Mouse (Mus musculus) MEL (cell line): ENCODE measurements around the gene Nup153. TPM values are rescaled to one million over a fixed set of nuclear protein-coding genes. Genes with fewer than 3 reads are reported as not detected.

ENCODE experiments used
- DNase-seq: peaks from one replicate; pipeline ENCODE4 v3.0.0; 2011; ENCODE audit warnings: low read depth, low spot score
- H3K27ac ChIP-seq: 2 replicates; pipeline ENCODE4 v1.5.1; 2012; ENCODE audit warnings: low read depth, mild to moderate bottlenecking, control low read depth, low read length, moderate library complexity; ENCODE audit not compliant: control insufficient read depth
- H3K27me3 ChIP-seq, 2 experiments: fragments of 150-350 bp in 1 of 2; sonication (generic) in 1 of 2; 2 replicates each; pipeline ENCODE4 v1.6.1; 2012; ENCODE audit warnings: low read length in 2 of 2, mild to moderate bottlenecking in 2 of 2, improper control_type of control experiment in 1 of 2, moderate library complexity in 1 of 2; ENCODE audit not compliant: insufficient read depth in 2 of 2, control insufficient read depth in 1 of 2
- H3K36me3 ChIP-seq, 2 experiments: 2 replicates each; pipeline ENCODE4 v1.6.1; 2012 to 2014; ENCODE audit warnings: low read length in 2 of 2, improper control_type of control experiment in 1 of 2, inconsistent platforms in 1 of 2, mild to moderate bottlenecking in 1 of 2; ENCODE audit not compliant: insufficient read depth in 2 of 2, control insufficient read depth in 1 of 2
- H3K4me1 ChIP-seq, 2 experiments: fragments of 150-350 bp in 1 of 2; sonication (generic) in 1 of 2; 2 replicates each; pipeline ENCODE4 v1.6.1; 2012; ENCODE audit warnings: low read length in 2 of 2, improper control_type of control experiment in 1 of 2, mild to moderate bottlenecking in 1 of 2; ENCODE audit not compliant: insufficient read depth in 2 of 2, control insufficient read depth in 1 of 2
- H3K4me3 ChIP-seq, 2 experiments: fragments of 150-350 bp in 1 of 2; sonication (generic) in 1 of 2; 2 replicates each; pipeline ENCODE4 v1.5.1; 2012; ENCODE audit warnings: low read depth in 2 of 2, low read length in 2 of 2, mild to moderate bottlenecking in 2 of 2, moderate library complexity in 2 of 2, control low read depth in 1 of 2, improper control_type of control experiment in 1 of 2; ENCODE audit not compliant: control insufficient read depth in 1 of 2, insufficient read depth in 1 of 2
- H3K79me2 ChIP-seq: 2 replicates; pipeline ENCODE4 v1.6.1; 2012; ENCODE audit warnings: mild to moderate bottlenecking, low read length, moderate library complexity; ENCODE audit not compliant: control insufficient read depth, poor library complexity, insufficient read depth
- H3K9ac ChIP-seq: 2 replicates; pipeline ENCODE4 v1.6.1; 2012; ENCODE audit warnings: low read depth, mild to moderate bottlenecking, control low read depth, low read length, moderate library complexity; ENCODE audit not compliant: control insufficient read depth, poor library complexity, severe bottlenecking
- H3K9me3 ChIP-seq: fragments of 150-350 bp; sonication (generic); replicated peaks from 2 replicates; pipeline ENCODE4 v1.6.1; 2012; ENCODE audit warnings: mild to moderate bottlenecking, low read length, improper control_type of control experiment, moderate library complexity; ENCODE audit not compliant: insufficient read depth
- BHLHE40 ChIP-seq: IDR thresholded peaks from 2 replicates; pipeline ENCODE4 v1.6.1; 2012; ENCODE audit warnings: low read depth, mild to moderate bottlenecking, inconsistent platforms, low read length, improper control_type of control experiment, borderline replicate concordance
- CHD2 ChIP-seq: IDR thresholded peaks from 2 replicates; pipeline ENCODE4 v1.6.1; 2011; ENCODE audit warnings: low read length, improper control_type of control experiment
- CTCF ChIP-seq, 3 experiments: IDR thresholded peaks in 2 of 3; conservative IDR thresholded peaks in 1 of 3; 2 replicates each; pipeline ENCODE4 v1.5.1; 2011 to 2012; ENCODE audit warnings: low read length in 3 of 3, low read depth in 2 of 3, mild to moderate bottlenecking in 2 of 3, improper control_type of control experiment in 1 of 3, inconsistent platforms in 1 of 3, mixed read lengths in 1 of 3, moderate library complexity in 1 of 3; ENCODE audit not compliant: control insufficient read depth in 1 of 3, insufficient read depth in 1 of 3, poor library complexity in 1 of 3, severe bottlenecking in 1 of 3
- ETS1 ChIP-seq: IDR thresholded peaks from 2 replicates; pipeline ENCODE4 v1.6.1; 2012; ENCODE audit warnings: low read depth, mild to moderate bottlenecking, inconsistent platforms, low read length, improper control_type of control experiment, moderate library complexity
- HCFC1 ChIP-seq: IDR thresholded peaks from 2 replicates; pipeline ENCODE4 v1.6.1; 2012; ENCODE audit warnings: low read depth, mild to moderate bottlenecking, inconsistent platforms, low read length, improper control_type of control experiment, moderate library complexity
- JUND ChIP-seq: IDR thresholded peaks from 2 replicates; pipeline ENCODE4 v1.6.1; 2011; ENCODE audit warnings: low read depth, mild to moderate bottlenecking, improper control_type of control experiment, low read length
- MAFK ChIP-seq: IDR thresholded peaks from 2 replicates; pipeline ENCODE4 v1.6.1; 2011; ENCODE audit warnings: low read depth, mild to moderate bottlenecking, low read length, improper control_type of control experiment, borderline replicate concordance
- MAX ChIP-seq: IDR thresholded peaks from 2 replicates; pipeline ENCODE4 v1.6.1; 2011; ENCODE audit warnings: low read length, improper control_type of control experiment
- MAZ ChIP-seq: IDR thresholded peaks from 2 replicates; pipeline ENCODE4 v1.6.1; 2012; ENCODE audit warnings: low read depth, mild to moderate bottlenecking, inconsistent platforms, low read length, improper control_type of control experiment
- MEF2A ChIP-seq: IDR thresholded peaks from 2 replicates; pipeline ENCODE4 v1.6.1; 2014; ENCODE audit warnings: low read depth, mild to moderate bottlenecking, inconsistent platforms, low read length, improper control_type of control experiment; ENCODE audit not compliant: poor library complexity, insufficient replicate concordance, severe bottlenecking; ENCODE audit errors: extremely low read depth
- MXI1 ChIP-seq: IDR thresholded peaks from 2 replicates; pipeline ENCODE4 v1.6.1; 2011; ENCODE audit warnings: mild to moderate bottlenecking, low read depth, low read length, improper control_type of control experiment
- MYB ChIP-seq: IDR thresholded peaks from 2 replicates; pipeline ENCODE4 v1.6.1; 2011; ENCODE audit warnings: mild to moderate bottlenecking, low read depth, low read length, improper control_type of control experiment
- MYC ChIP-seq: IDR thresholded peaks from 2 replicates; pipeline ENCODE4 v1.6.1; 2011; ENCODE audit warnings: low read depth, mild to moderate bottlenecking, low read length, improper control_type of control experiment, moderate library complexity
- POLR2AphosphoS5 ChIP-seq: IDR thresholded peaks from 2 replicates; pipeline ENCODE4 v1.6.1; 2012; ENCODE audit warnings: low read depth, borderline replicate concordance, mild to moderate bottlenecking, inconsistent platforms, low read length, moderate library complexity, mixed read lengths
- RAD21 ChIP-seq: IDR thresholded peaks from 2 replicates; pipeline ENCODE4 v1.6.1; 2011; ENCODE audit warnings: mild to moderate bottlenecking, low read depth, low read length, improper control_type of control experiment
- SMC3 ChIP-seq: IDR thresholded peaks from 2 replicates; pipeline ENCODE4 v1.6.1; 2011; ENCODE audit warnings: low read depth, low read length, improper control_type of control experiment
- TAL1 ChIP-seq: IDR thresholded peaks from 2 replicates; pipeline ENCODE4 v1.6.1; 2012; ENCODE audit warnings: mild to moderate bottlenecking, inconsistent platforms, low read length, moderate library complexity, mixed read lengths
- TBP ChIP-seq: IDR thresholded peaks from 2 replicates; pipeline ENCODE4 v1.8.0; 2011; ENCODE audit warnings: low read depth, low read length, improper control_type of control experiment
- TCF12 ChIP-seq: IDR thresholded peaks from 2 replicates; pipeline ENCODE4 v1.6.1; 2014; ENCODE audit warnings: low read depth, mild to moderate bottlenecking, inconsistent platforms, low read length, improper control_type of control experiment, moderate library complexity
- UBTF ChIP-seq: IDR thresholded peaks from 2 replicates; pipeline ENCODE4 v1.6.1; 2012; ENCODE audit warnings: low read depth, mild to moderate bottlenecking, inconsistent platforms, low read length, improper control_type of control experiment, moderate library complexity, borderline replicate concordance; ENCODE audit not compliant: insufficient read depth
- USF1 ChIP-seq: IDR thresholded peaks from 2 replicates; pipeline ENCODE4 v1.6.1; 2014; ENCODE audit warnings: low read depth, mild to moderate bottlenecking, inconsistent platforms, low read length, improper control_type of control experiment, moderate library complexity
- USF2 ChIP-seq, 2 experiments: IDR thresholded peaks; 2 replicates each; pipeline ENCODE4 v1.6.1; 2011 to 2012; ENCODE audit warnings: improper control_type of control experiment in 2 of 2, low read length in 2 of 2, borderline replicate concordance in 1 of 2, inconsistent platforms in 1 of 2, low read depth in 1 of 2, mild to moderate bottlenecking in 1 of 2; ENCODE audit not compliant: insufficient read depth in 1 of 2
- ZC3H11A ChIP-seq: IDR thresholded peaks from 2 replicates; pipeline ENCODE4 v1.6.1; 2012; ENCODE audit warnings: low read depth, mild to moderate bottlenecking, inconsistent platforms, low read length, improper control_type of control experiment
- ZKSCAN1 ChIP-seq: IDR thresholded peaks from 2 replicates; pipeline ENCODE4 v1.6.1; 2012; ENCODE audit warnings: low read depth, mild to moderate bottlenecking, inconsistent platforms, low read length, improper control_type of control experiment, moderate library complexity
- ZMIZ1 ChIP-seq: IDR thresholded peaks from 2 replicates; pipeline ENCODE4 v1.6.1; 2012; ENCODE audit warnings: low read depth, mild to moderate bottlenecking, inconsistent platforms, low read length, improper control_type of control experiment, moderate library complexity
- ZNF384 ChIP-seq: IDR thresholded peaks from 2 replicates; pipeline ENCODE4 v1.6.1; 2012; ENCODE audit warnings: low read depth, mild to moderate bottlenecking, inconsistent platforms, low read length, improper control_type of control experiment
- polyA plus RNA-seq, 2 experiments: library from polyadenylated mRNA; stranded (reverse) in 1 of 2; unstranded in 1 of 2; fragments of >175 nt in 1 of 2; fragments of >200 nt in 1 of 2; gene quantifications; 2 replicates each; pipeline versions ENCODE4 v1.2.1 to v1.2.4; 2012; ENCODE audit warnings: low replicate concordance in 2 of 2, low read depth in 1 of 2; ENCODE audit not compliant: insufficient read length in 2 of 2, insufficient read depth in 1 of 2, missing spikeins in 1 of 2
- total RNA-seq: library from RNA; depleted of rRNA; stranded (reverse); fragments of 300-350 nt; gene quantifications from 2 replicates; pipeline ENCODE4 v1.2.3, GENCODE M21; 2012

Nup153 gene
- total and polyA plus RNA-seq, 3 experiments = 64.6 to 221 (median 82.8) TPM

DNA sequence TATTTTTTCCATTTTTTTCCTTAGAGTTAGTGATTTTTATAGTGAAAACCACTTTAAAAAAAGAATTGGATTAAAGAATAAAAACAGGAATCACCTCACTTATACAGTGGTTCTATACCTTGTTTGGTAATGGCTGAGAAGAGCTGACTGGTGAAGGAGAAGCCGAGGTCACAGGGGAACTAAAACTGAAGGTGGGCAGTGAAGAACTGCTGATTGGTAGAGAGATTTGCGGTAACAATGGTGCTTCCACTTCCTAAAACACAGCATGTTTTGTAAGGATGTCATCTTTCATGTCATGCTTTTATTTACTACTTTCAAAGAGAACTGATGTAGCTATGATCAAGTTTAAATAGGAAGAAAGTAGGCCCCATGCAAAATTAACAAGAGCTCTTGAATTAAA lies 26.3 kb downstream of the Nup153 start:
- no peak for DNase-seq
- no peak for TF ChIP-seq TBP
- no peak for TF ChIP-seq CTCF (IDR thresholded peaks at IDR 0.05 in 2 of 3, conservative IDR thresholded peaks at IDR 0.05 in 1 of 3; ENCODE audit: control insufficient read depth in 1 of 3, insufficient read depth in 1 of 3, low read depth in 2 of 3, low read length in 3 of 3, poor library complexity in 1 of 3, severe bottlenecking in 1 of 3)
- no peak for TF ChIP-seq POLR2AphosphoS5
- TF ChIP-seq MAZ = no peak
- TF ChIP-seq MYB = no peak
- no peak for TF ChIP-seq JUND
- no peak for TF ChIP-seq TAL1
- TF ChIP-seq MYC = no peak
- no peak for TF ChIP-seq ZMIZ1
- no peak for TF ChIP-seq ZC3H11A
- no peak for TF ChIP-seq MAX
- TF ChIP-seq CHD2 = no peak
- TF ChIP-seq ETS1 = no peak
- no peak for TF ChIP-seq MEF2A
- no peak for TF ChIP-seq ZKSCAN1
- TF ChIP-seq TCF12 = no peak
- TF ChIP-seq UBTF = no peak
- TF ChIP-seq BHLHE40 = no peak
- TF ChIP-seq ZNF384 = no peak
- peaks cover 3% of the 10 kb centered on the region; the same call in 1 of the 2 replicates for H3K79me2 ChIP-seq
- no peaks in the 10 kb centered on the region for H3K9me3 ChIP-seq
- H3K27ac ChIP-seq = no peak overlapping the region
- H3K4me3 ChIP-seq = no peak overlapping the region
- no peak overlapping the region for H3K9ac ChIP-seq
- no peaks in the 10 kb centered on the region for H3K27me3 ChIP-seq
- H3K36me3 ChIP-seq = peaks cover 20 to 71% of the 10 kb centered on the region in 2 experiments
- peaks cover 2 to 6% of the 10 kb centered on the region in 2 experiments; a peak in 2 of 4 replicates for H3K4me1 ChIP-seq

GRCm38 (mm10) chr13:46699372-46699771 lies 28.4 kb downstream of the Nup153 start:
- Histone ChIP-seq H3K9ac (no peak overlapping the region), H3K36me3 (peaks cover 32 to 68% of the 10 kb centered on the region in 2 experiments), H3K79me2 (peaks cover 9% of the 10 kb centered on the region), H3K9me3 (no peaks in the 10 kb centered on the region), H3K4me1 (peaks cover 2 to 8% of the 10 kb centered on the region in 2 experiments; a peak in 2 of 4 replicates), H3K4me3 (no peak overlapping the region), H3K27me3 (no peaks in the 10 kb centered on the region), H3K27ac (no peak overlapping the region)
- DNase-seq = no peak
- TF ChIP-seq RAD21 (no peak), MYC (no peak), CHD2 (no peak), ZMIZ1 (no peak), USF1 (no peak), MYB (no peak), MXI1 (no peak), MAFK (no peak), HCFC1 (no peak), SMC3 (no peak), USF2 (IDR thresholded peaks at IDR 0.05; ENCODE audit: borderline replicate concordance in 1 of 2, insufficient read depth in 1 of 2, low read depth in 1 of 2, low read length in 2 of 2) (no peak)
